Mouse (Mus musculus) embryonic fibroblast, embryonic 13.5 days (primary cell): Measurements from ENCODE around the gene Kat2a.

Experiments used
- CTCF ChIP-seq: IDR thresholded peaks from 2 replicates; pipeline ENCODE4 v1.5.1; 2011; ENCODE audit warnings: mild to moderate bottlenecking, control low read depth, low read length, moderate library complexity, borderline replicate concordance; ENCODE audit not compliant: insufficient read depth
- POLR2A ChIP-seq: IDR thresholded peaks from 2 replicates; pipeline ENCODE4 v1.6.1; 2011; ENCODE audit warnings: low read depth, mild to moderate bottlenecking, control low read depth, low read length, moderate library complexity

GRCm38 (mm10) chr11:100757566-100757965 lies 45.3 kb upstream of the Kat2a start:
- TF ChIP-seq POLR2A (no peak), CTCF (no peak)
